9 mouse cellular contexts compared by ENCODE assay signal in the genomic region with DNA sequence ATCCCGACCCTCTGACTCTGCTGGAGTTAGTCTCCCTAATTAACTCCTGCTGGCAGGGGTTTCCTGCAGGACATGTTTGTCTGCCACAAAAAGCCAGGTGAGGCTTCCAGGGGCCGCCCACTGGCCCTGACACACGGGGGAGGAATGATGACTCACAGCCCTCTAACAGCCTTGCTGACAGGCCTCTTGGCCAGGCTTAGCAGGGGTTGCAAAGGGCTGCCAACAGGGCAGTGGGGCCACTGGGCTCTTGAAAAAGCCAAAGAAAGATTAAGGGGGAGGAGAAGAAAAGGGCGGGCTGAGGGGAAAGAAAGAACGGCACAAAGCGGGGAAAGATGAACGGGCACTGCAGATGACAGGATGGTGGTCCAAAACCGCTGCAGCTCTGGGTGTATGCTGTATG. TPM values are rescaled to one million over a fixed set of nuclear protein-coding genes. Genes with fewer than 3 reads are reported as not detected.
DNase-seq lines count a peak whose midpoint lies in the region; ATAC-seq and TF ChIP-seq lines count a peak whose summit lies in the region.
"Had no signal": no experiment of that assay in that cellular context is flagged by ENCODE, and none has a peak within 500 bp of the region (broad histone marks: within the 10 kb centered on the region; RNA-seq: fewer than 3 reads in every experiment).

No protein-coding gene starts in this region.

- peak overlapping the region; percentile 22; the same call in 1 of the 2 replicates for H3K9ac ChIP-seq in hindbrain, postnatal 0 days (replicated peaks; ENCODE audit: low read length)
- H3K9ac ChIP-seq in limb, embryonic 11.5 days (ENCODE audit: low read length) = no peak overlapping the region
- peak overlapping the region; percentile 95; the same call in 1 of the 2 replicates for H3K9ac ChIP-seq in midbrain, embryonic 16.5 days (ENCODE audit: low read depth, low read length)

- 4% methylated on average over 8 of the region's 8 CpGs for WGBS in hindbrain, postnatal 0 days
- WGBS in limb, embryonic 11.5 days = 4% methylated on average over 8 of the region's 8 CpGs
- WGBS in midbrain, embryonic 16.5 days = 4% methylated on average over 8 of the region's 8 CpGs

- no peaks in the 10 kb centered on the region for H3K9me3 ChIP-seq in hindbrain, postnatal 0 days (ENCODE audit: low read length)
- no peaks in the 10 kb centered on the region for H3K9me3 ChIP-seq in limb, embryonic 11.5 days (ENCODE audit: control insufficient read depth, low read length)
- no peaks in the 10 kb centered on the region for H3K9me3 ChIP-seq in midbrain, embryonic 16.5 days (replicated peaks; ENCODE audit: control insufficient read depth, low read length, poor library complexity, severe bottlenecking)

- peak overlapping the region; percentile 98 for H3K27ac ChIP-seq in layer of hippocampus, adult 2 months
- H3K27ac ChIP-seq in hindbrain, postnatal 0 days = peak overlapping the region; percentile 38; the same call in 1 of the 2 replicates
- no peak overlapping the region for H3K27ac ChIP-seq in limb, embryonic 11.5 days (replicated peaks; ENCODE audit: low read depth, low read length)
- no peak overlapping the region for H3K27ac ChIP-seq in midbrain, embryonic 16.5 days (ENCODE audit: low read length)

- peak overlapping the region; percentile 80 for H3K4me2 ChIP-seq in hindbrain, postnatal 0 days (ENCODE audit: low read depth, low read length)
- H3K4me2 ChIP-seq in limb, embryonic 11.5 days (ENCODE audit: low read depth, severe bottlenecking) = peak overlapping the region; percentile 75; the same call in 1 of the 2 replicates
- peak overlapping the region; percentile 62 for H3K4me2 ChIP-seq in midbrain, embryonic 16.5 days (ENCODE audit: low read length)

- H3K4me1 ChIP-seq in hindbrain, postnatal 0 days (ENCODE audit: insufficient read depth, low read length) = 0 out of 2 replicates have a peak, but pooled peaks cover 4% of the 10 kb centered on the region
- no peaks in the 10 kb centered on the region for H3K4me1 ChIP-seq in limb, embryonic 11.5 days (ENCODE audit: control insufficient read depth, insufficient read depth, low read length)
- peaks cover 8% of the 10 kb centered on the region; the same call in 1 of the 2 replicates for H3K4me1 ChIP-seq in midbrain, embryonic 16.5 days (ENCODE audit: control insufficient read depth, insufficient read depth, low read length)

- no peak for DNase-seq in layer of hippocampus, adult 2 months (ENCODE audit: low spot score in 2 of 2)
- no peak for DNase-seq in layer of hippocampus, postnatal 25 days (ENCODE audit: extremely low spot score in 1 of 2, low spot score in 1 of 2)
- DNase-seq in cerebellum, postnatal 10 days = peak; percentile 68 to 83
- DNase-seq in gastrocnemius, postnatal 10 days = peak; percentile 41
- peak; percentile 12 for DNase-seq in hindbrain, postnatal 0 days (ENCODE audit: low spot score)
- DNase-seq in limb, embryonic 11.5 days (ENCODE audit: low spot score) = peak; percentile 27
- DNase-seq in testis, postnatal 10 days (ENCODE audit: low spot score) = peak; percentile 69

- TF ChIP-seq CTCF in layer of hippocampus, adult 2 months (conservative IDR thresholded peaks at IDR 0.05) = no peak
- TF ChIP-seq CTCF in hindbrain, postnatal 0 days (IDR thresholded peaks at IDR 0.05; ENCODE audit: low read depth) = no peak

- H3K36me3 ChIP-seq in hindbrain, postnatal 0 days (ENCODE audit: insufficient read depth, low read length) = no peaks in the 10 kb centered on the region
- H3K36me3 ChIP-seq in limb, embryonic 11.5 days (ENCODE audit: control insufficient read depth, insufficient read depth, low read length) = no peaks in the 10 kb centered on the region
- H3K36me3 ChIP-seq in midbrain, embryonic 16.5 days (ENCODE audit: control insufficient read depth, insufficient read depth, low read length) = no peaks in the 10 kb centered on the region

- peak overlapping the region; percentile 84 for H3K4me3 ChIP-seq in layer of hippocampus, adult 2 months
- H3K4me3 ChIP-seq in hindbrain, postnatal 0 days (ENCODE audit: low read length) = peak overlapping the region; percentile 62; the same call in 1 of the 2 replicates
- no peak overlapping the region for H3K4me3 ChIP-seq in limb, embryonic 11.5 days (ENCODE audit: low read depth, low read length)
- peak overlapping the region; percentile 84 for H3K4me3 ChIP-seq in midbrain, embryonic 16.5 days (ENCODE audit: low read depth, low read length)

- H3K27me3 ChIP-seq in hindbrain, postnatal 0 days (ENCODE audit: insufficient read depth, low read length) = no peaks in the 10 kb centered on the region
- H3K27me3 ChIP-seq in limb, embryonic 11.5 days (ENCODE audit: control insufficient read depth, insufficient read depth, low read length) = peaks cover 18% of the 10 kb centered on the region
- no peaks in the 10 kb centered on the region; the same call in 1 of the 2 replicates for H3K27me3 ChIP-seq in midbrain, embryonic 16.5 days (ENCODE audit: control insufficient read depth, insufficient read depth, low read depth, low read length)

- ATAC-seq in hindbrain, postnatal 0 days = no peak
- no peak for ATAC-seq in limb, embryonic 11.5 days (ENCODE audit: insufficient number of reproducible peaks, low FRiP score, low TSS enrichment, low read depth)
- ATAC-seq in midbrain, embryonic 16.5 days = peak; percentile 59; the same call in 1 of the 2 replicates

RNA-seq across cellular contexts. Expression of a gene that starts 39.3 kb away (rescaled TPM):
- total RNA-seq in layer of hippocampus, adult 2 months (2021) = not detected
- total RNA-seq in layer of hippocampus, postnatal 25 days (2021) = not detected
- not detected for total RNA-seq in gastrocnemius, postnatal 10 days (2021)
- not detected in 2 replicates for total RNA-seq in hindbrain, postnatal 0 days (2014; rRNA removed)
- polyA plus RNA-seq in hindbrain, postnatal 0 days (2015; fragmentation: Nextera tagmentation; extraction: Ambion mirVana) = not detected in 2 replicates
- polyA plus RNA-seq in limb, embryonic 11.5 days (2014; fragmentation: Nextera tagmentation; extraction: Ambion mirVana) = not detected in 2 replicates
- not detected in 2 replicates for polyA plus RNA-seq in midbrain, embryonic 16.5 days (2015; fragmentation: Nextera tagmentation; extraction: Ambion mirVana)
- total RNA-seq: layer of hippocampus, postnatal 36 days had no signal

Comparison
In these comparisons a context has a peak if more than half of its experiments do, and no peak if none do; other contexts are left out.
1. DNase-seq: peak in cerebellum, postnatal 10 days (2 of 2), gastrocnemius, postnatal 10 days (single experiment), hindbrain, postnatal 0 days (single experiment), limb, embryonic 11.5 days (single experiment) and testis, postnatal 10 days (single experiment); none in layer of hippocampus, adult 2 months (0 of 2) and layer of hippocampus, postnatal 25 days (0 of 2).
2. H3K27ac ChIP-seq: peak in layer of hippocampus, adult 2 months (single experiment) and hindbrain, postnatal 0 days (single experiment); none in limb, embryonic 11.5 days (single experiment) and midbrain, embryonic 16.5 days (single experiment).
3. Peak in every context shown above with its lines, with median percentiles within 50 percentile points of each other: H3K4me2 ChIP-seq.